Mouse (Mus musculus) stomach, postnatal 0 days (tissue): Measurements from ENCODE around the gene Cacng8. TPM values are rescaled to one million over a fixed set of nuclear protein-coding genes. Genes with fewer than 3 reads are reported as not detected.

Source experiments
- ATAC-seq: fragments of 200-750 bp; cut with Nextera tagmentation; 2 replicates; pipeline ENCODE4 v1.8.0; 2017; ENCODE audit not compliant: low FRiP score, low TSS enrichment
- DNase-seq: peaks from one replicate; pipeline ENCODE4 v3.0.0-alpha.2; 2016; ENCODE audit warnings: low spot score
- H3K27ac ChIP-seq: fragments of 300-500 bp; sonication (generic); replicated peaks from 2 replicates; pipeline ENCODE4 v1.5.1; 2014; ENCODE audit warnings: mild to moderate bottlenecking, control low read depth
- H3K27me3 ChIP-seq: fragments of 300-500 bp; sonication (generic); 2 replicates; pipeline ENCODE4 v1.6.1; 2014; ENCODE audit warnings: low read length; ENCODE audit not compliant: control insufficient read depth, insufficient read depth
- H3K36me3 ChIP-seq: fragments of 300-500 bp; sonication (generic); 2 replicates; pipeline ENCODE4 v1.6.1; 2014; ENCODE audit warnings: low read length, mixed read lengths; ENCODE audit not compliant: control insufficient read depth, insufficient read depth
- H3K4me1 ChIP-seq: fragments of 300-500 bp; sonication (generic); replicated peaks from 2 replicates; pipeline ENCODE4 v1.6.1; 2014; ENCODE audit warnings: antibody characterized with exemption; ENCODE audit not compliant: control insufficient read depth, insufficient read depth
- H3K4me2 ChIP-seq: fragments of 300-500 bp; sonication (generic); replicated peaks from 2 replicates; pipeline ENCODE4 v1.6.1; 2014; ENCODE audit warnings: low read depth, mild to moderate bottlenecking, control low read depth, moderate library complexity
- H3K4me3 ChIP-seq: fragments of 300-500 bp; sonication (generic); 2 replicates; pipeline ENCODE4 v1.5.1; 2014; ENCODE audit warnings: low read depth, low read length, control low read depth
- H3K9ac ChIP-seq: fragments of 300-500 bp; sonication (generic); 2 replicates; pipeline ENCODE4 v1.6.1; 2014; ENCODE audit warnings: mild to moderate bottlenecking, low read length, control low read depth, mixed read lengths
- H3K9me3 ChIP-seq: fragments of 300-500 bp; sonication (generic); 2 replicates; pipeline ENCODE4 v1.6.1; 2016; ENCODE audit warnings: low read length; ENCODE audit not compliant: control insufficient read depth
- CTCF ChIP-seq: IDR thresholded peaks from 2 replicates; pipeline ENCODE4 v1.5.1; 2016; ENCODE audit warnings: antibody characterized with exemption, low read depth, mild to moderate bottlenecking, moderate library complexity
- EP300 ChIP-seq: optimal IDR thresholded peaks from 2 replicates; pipeline ENCODE3; 2016; ENCODE audit warnings: antibody characterized with exemption
- WGBS: fragments of 180-500 bp; shearing (Covaris S2); extraction: QIAGEN DNeasy Blood & Tissue Kit; methylation state at CpG from one replicate; pipeline ENCODE4 v1.1.7; 2014; 5-methylcytosine and 5-hydroxymethylcytosine counted together
- polyA plus RNA-seq: library from polyadenylated mRNA; unstranded; fragments of >200 nt; fragmentation: Nextera tagmentation; extraction: Ambion mirVana; gene quantifications from 2 replicates; pipeline ENCODE4 v1.2.1, GENCODE M21; 2015

Cacng8 gene
- polyA plus RNA-seq, 1 experiment from 2014 or later, result 0.35 TPM

- no peaks in the 10 kb centered on the region for H3K27me3 ChIP-seq
- H3K27ac ChIP-seq, result no peak overlapping the region
- no peak overlapping the region for H3K4me3 ChIP-seq
- H3K4me2 ChIP-seq, result no peak overlapping the region
- H3K36me3 ChIP-seq, result no peaks in the 10 kb centered on the region
- no peak overlapping the region for H3K9ac ChIP-seq
- H3K4me1 ChIP-seq, result no peaks in the 10 kb centered on the region
- DNase-seq (no peak), ATAC-seq (no peak)
- no peaks in the 10 kb centered on the region for H3K9me3 ChIP-seq
- 52% methylated on average over 8 of the region's 8 CpGs for WGBS
- TF ChIP-seq CTCF, result no peak
- no peak for TF ChIP-seq EP300
These were observed 50.0 kb downstream of the Cacng8 start for GRCm38 (mm10) chr7:3440526-3440925.

- no peak for ATAC-seq
These were observed 52.1 kb downstream of the Cacng8 start for GRCm38 (mm10) chr7:3442476-3443062.

DNA sequence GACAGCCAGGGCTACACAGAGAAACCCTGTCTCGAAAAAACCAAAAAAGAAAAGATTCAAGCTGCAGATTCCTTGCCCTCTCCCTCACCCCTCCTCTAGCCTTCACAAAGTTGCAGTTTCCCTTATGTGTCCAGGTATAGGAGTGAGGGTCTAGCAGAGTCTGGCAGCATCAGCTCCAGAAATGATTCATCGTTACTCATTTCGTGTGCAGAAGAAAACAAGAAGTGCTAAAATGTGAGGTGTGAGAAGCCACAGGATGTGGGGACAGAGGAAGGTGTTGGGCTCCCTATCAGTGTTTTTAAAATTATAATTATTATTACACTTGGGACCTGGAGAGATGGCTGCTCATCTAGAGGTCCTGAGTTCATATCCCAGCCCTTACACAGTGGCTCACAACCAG lies 54.2 kb downstream of the Cacng8 start:
- no peak overlapping the region for H3K9ac ChIP-seq
- WGBS, result 63% methylated on average over 3 of the region's 3 CpGs
- DNase-seq (no peak), ATAC-seq (no peak)
- no peaks in the 10 kb centered on the region for H3K36me3 ChIP-seq
- no peak overlapping the region for H3K4me3 ChIP-seq
- no peak overlapping the region for H3K27ac ChIP-seq
- H3K27me3 ChIP-seq, result no peaks in the 10 kb centered on the region
- no peak overlapping the region for H3K4me2 ChIP-seq
- TF ChIP-seq EP300, result no peak
- TF ChIP-seq CTCF, result no peak
- no peaks in the 10 kb centered on the region for H3K9me3 ChIP-seq
- H3K4me1 ChIP-seq, result no peaks in the 10 kb centered on the region

More at GRCm38 (mm10) chr7:3442476-3443062, 52.1 kb downstream of the Cacng8 start:
- Histone ChIP-seq H3K4me3 (no peak overlapping the region), H3K9ac (no peak overlapping the region), H3K4me1 (no peaks in the 10 kb centered on the region), H3K4me2 (no peak overlapping the region), H3K27ac (no peak overlapping the region), H3K27me3 (no peaks in the 10 kb centered on the region), H3K36me3 (no peaks in the 10 kb centered on the region), H3K9me3 (no peaks in the 10 kb centered on the region)
- TF ChIP-seq CTCF (no peak), EP300 (no peak)
- 80% methylated on average over 10 of the region's 10 CpGs for WGBS
- no peak for DNase-seq

GRCm38 (mm10) chr7:3446584-3446983 lies 56.1 kb downstream of the Cacng8 start:
- H3K4me2 ChIP-seq, result no peak overlapping the region
- H3K9ac ChIP-seq, result no peak overlapping the region
- no peaks in the 10 kb centered on the region for H3K36me3 ChIP-seq
- DNase-seq, result no peak
- no peaks in the 10 kb centered on the region for H3K4me1 ChIP-seq
- H3K9me3 ChIP-seq, result no peaks in the 10 kb centered on the region
- no peak overlapping the region for H3K4me3 ChIP-seq
- H3K27me3 ChIP-seq, result no peaks in the 10 kb centered on the region
- TF ChIP-seq CTCF, result no peak
- no peak for TF ChIP-seq EP300
- no peak for ATAC-seq
- H3K27ac ChIP-seq, result no peak overlapping the region
- WGBS, result 49% methylated on average over 3 of the region's 3 CpGs

DNA sequence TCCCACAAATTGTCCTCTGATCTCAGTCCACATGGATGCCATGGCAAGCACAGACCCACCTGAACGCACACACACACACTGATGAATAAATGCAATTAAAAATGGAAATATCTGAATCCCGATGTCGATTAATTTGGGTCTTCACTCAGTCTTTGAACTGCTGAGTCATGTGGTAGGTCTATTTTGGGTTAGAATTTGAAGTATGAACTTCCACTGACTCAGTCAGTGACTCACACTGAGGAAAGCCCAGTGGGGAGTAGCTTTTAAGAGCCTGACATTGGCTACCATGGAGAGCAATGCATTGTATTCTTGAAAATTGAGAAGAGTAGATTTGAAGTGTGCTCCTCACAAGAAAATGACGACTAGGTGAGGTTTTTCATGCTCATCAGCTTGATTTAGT lies 56.5 kb downstream of the Cacng8 start:
- Histone ChIP-seq H3K36me3 (no peaks in the 10 kb centered on the region), H3K4me2 (no peak overlapping the region), H3K4me1 (no peaks in the 10 kb centered on the region), H3K27me3 (no peaks in the 10 kb centered on the region), H3K9ac (no peak overlapping the region), H3K4me3 (no peak overlapping the region), H3K27ac (no peak overlapping the region), H3K9me3 (no peaks in the 10 kb centered on the region)
- ATAC-seq (no peak), DNase-seq (no peak)
- 74% methylated on average over 4 of the region's 4 CpGs for WGBS
- TF ChIP-seq CTCF, result no peak
- no peak for TF ChIP-seq EP300

- Histone ChIP-seq H3K9ac (no peak overlapping the region), H3K27me3 (no peaks in the 10 kb centered on the region), H3K4me2 (no peak overlapping the region), H3K9me3 (no peaks in the 10 kb centered on the region), H3K27ac (no peak overlapping the region), H3K4me3 (no peak overlapping the region), H3K36me3 (no peaks in the 10 kb centered on the region), H3K4me1 (no peaks in the 10 kb centered on the region)
- no peak for TF ChIP-seq EP300
- TF ChIP-seq CTCF, result peak; percentile 86
- 21% methylated on average over 15 of the region's 15 CpGs for WGBS
- no peak for ATAC-seq
- peak; percentile 66 for DNase-seq
These were observed 58.4 kb downstream of the Cacng8 start for GRCm38 (mm10) chr7:3448737-3449454.
